Mouse (Mus musculus): ENCODE measurements around the gene Rbms3. TPM values are rescaled to one million over a fixed set of nuclear protein-coding genes. Genes with fewer than 3 reads are reported as not detected.

Rbms3 gene
- polyA plus RNA-seq, 1 experiment from 2014 or later: 38.3 TPM

- H3K27me3 ChIP-seq (ENCODE audit: control insufficient read depth, insufficient read depth, low read length): no peaks in the 10 kb centered on the region
- 72% methylated on average over 6 of the region's 6 CpGs for WGBS
- H3K4me1 ChIP-seq (ENCODE audit: control insufficient read depth, insufficient read depth, low read length): no peaks in the 10 kb centered on the region
- H3K9me3 ChIP-seq (replicated peaks; ENCODE audit: control insufficient read depth, low read length): no peaks in the 10 kb centered on the region
- no peak overlapping the region for H3K27ac ChIP-seq (ENCODE audit: low read length)
- H3K4me3 ChIP-seq (ENCODE audit: low read length): no peak overlapping the region
- ATAC-seq (replicated peaks; ENCODE audit: extremely low read depth, insufficient read depth, low FRiP score): no peak
- H3K9ac ChIP-seq (ENCODE audit: low read length): no peak overlapping the region
- no peak overlapping the region for H3K4me2 ChIP-seq (ENCODE audit: low read depth, low read length)
- H3K36me3 ChIP-seq (ENCODE audit: control insufficient read depth, insufficient read depth): no peaks in the 10 kb centered on the region
These were observed 900.5 kb downstream of the Rbms3 start for GRCm38 (mm10) chr9:116729172-116729571.

GRCm38 (mm10) chr9:116728655-116729054 is 901.1 kb downstream of the Rbms3 start:
- Histone ChIP-seq H3K9me3 (replicated peaks; ENCODE audit: control insufficient read depth, low read length) (no peaks in the 10 kb centered on the region), H3K36me3 (ENCODE audit: control insufficient read depth, insufficient read depth) (no peaks in the 10 kb centered on the region), H3K27me3 (ENCODE audit: control insufficient read depth, insufficient read depth, low read length) (no peaks in the 10 kb centered on the region), H3K4me1 (ENCODE audit: control insufficient read depth, insufficient read depth, low read length) (no peaks in the 10 kb centered on the region), H3K4me2 (ENCODE audit: low read depth, low read length) (no peak overlapping the region), H3K27ac (ENCODE audit: low read length) (no peak overlapping the region), H3K4me3 (ENCODE audit: low read length) (no peak overlapping the region), H3K9ac (ENCODE audit: low read length) (no peak overlapping the region)
- 77% methylated on average over 7 of the region's 7 CpGs for WGBS
- ATAC-seq (replicated peaks; ENCODE audit: extremely low read depth, insufficient read depth, low FRiP score): no peak

GRCm38 (mm10) chr9:116728093-116728492 is 901.6 kb downstream of the Rbms3 start:
- no peak overlapping the region for H3K27ac ChIP-seq (ENCODE audit: low read length)
- no peak overlapping the region for H3K9ac ChIP-seq (ENCODE audit: low read length)
- no peak overlapping the region for H3K4me3 ChIP-seq (ENCODE audit: low read length)
- H3K36me3 ChIP-seq (ENCODE audit: control insufficient read depth, insufficient read depth): no peaks in the 10 kb centered on the region
- no peaks in the 10 kb centered on the region for H3K27me3 ChIP-seq (ENCODE audit: control insufficient read depth, insufficient read depth, low read length)
- 78% methylated on average over 3 of the region's 3 CpGs for WGBS
- H3K4me2 ChIP-seq (ENCODE audit: low read depth, low read length): no peak overlapping the region
- ATAC-seq (replicated peaks; ENCODE audit: extremely low read depth, insufficient read depth, low FRiP score): no peak
- H3K9me3 ChIP-seq (replicated peaks; ENCODE audit: control insufficient read depth, low read length): no peaks in the 10 kb centered on the region
- H3K4me1 ChIP-seq (ENCODE audit: control insufficient read depth, insufficient read depth, low read length): no peaks in the 10 kb centered on the region

GRCm38 (mm10) chr9:116724581-116724980 is 905.1 kb downstream of the Rbms3 start:
- no peaks in the 10 kb centered on the region for H3K36me3 ChIP-seq (ENCODE audit: control insufficient read depth, insufficient read depth)
- H3K27me3 ChIP-seq (ENCODE audit: control insufficient read depth, insufficient read depth, low read length): no peaks in the 10 kb centered on the region
- no peak overlapping the region for H3K4me3 ChIP-seq (ENCODE audit: low read length)
- H3K27ac ChIP-seq (ENCODE audit: low read length): no peak overlapping the region
- WGBS: 54% methylated on average over 5 of the region's 5 CpGs
- H3K4me2 ChIP-seq (ENCODE audit: low read depth, low read length): no peak overlapping the region
- no peaks in the 10 kb centered on the region for H3K4me1 ChIP-seq (ENCODE audit: control insufficient read depth, insufficient read depth, low read length)
- no peak for ATAC-seq (replicated peaks; ENCODE audit: extremely low read depth, insufficient read depth, low FRiP score)
- no peaks in the 10 kb centered on the region for H3K9me3 ChIP-seq (replicated peaks; ENCODE audit: control insufficient read depth, low read length)
- H3K9ac ChIP-seq (ENCODE audit: low read length): no peak overlapping the region

- ATAC-seq (replicated peaks; ENCODE audit: extremely low read depth, insufficient read depth, low FRiP score): no peak
- Histone ChIP-seq H3K27me3 (ENCODE audit: control insufficient read depth, insufficient read depth, low read length) (no peaks in the 10 kb centered on the region), H3K36me3 (ENCODE audit: control insufficient read depth, insufficient read depth) (no peaks in the 10 kb centered on the region), H3K9ac (ENCODE audit: low read length) (no peak overlapping the region), H3K4me1 (ENCODE audit: control insufficient read depth, insufficient read depth, low read length) (peaks cover 15% of the 10 kb centered on the region), H3K4me2 (ENCODE audit: low read depth, low read length) (no peak overlapping the region), H3K4me3 (ENCODE audit: low read length) (no peak overlapping the region), H3K27ac (ENCODE audit: low read length) (no peak overlapping the region), H3K9me3 (replicated peaks; ENCODE audit: control insufficient read depth, low read length) (no peaks in the 10 kb centered on the region; the same call in 1 of the 2 replicates)
- WGBS: 87% methylated on average over 1 of the region's 1 CpGs
These were observed 926.6 kb downstream of the Rbms3 start for GRCm38 (mm10) chr9:116703119-116703518.

GRCm38 (mm10) chr9:116702611-116703010 is 927.1 kb downstream of the Rbms3 start:
- Histone ChIP-seq H3K9ac (ENCODE audit: low read length) (no peak overlapping the region), H3K4me3 (ENCODE audit: low read length) (no peak overlapping the region), H3K36me3 (ENCODE audit: control insufficient read depth, insufficient read depth) (no peaks in the 10 kb centered on the region), H3K9me3 (replicated peaks; ENCODE audit: control insufficient read depth, low read length) (no peaks in the 10 kb centered on the region; the same call in 1 of the 2 replicates), H3K4me2 (ENCODE audit: low read depth, low read length) (no peak overlapping the region), H3K27me3 (ENCODE audit: control insufficient read depth, insufficient read depth, low read length) (no peaks in the 10 kb centered on the region), H3K4me1 (ENCODE audit: control insufficient read depth, insufficient read depth, low read length) (peaks cover 15% of the 10 kb centered on the region), H3K27ac (ENCODE audit: low read length) (no peak overlapping the region)
- WGBS: 58% methylated on average over 1 of the region's 1 CpGs
- ATAC-seq (replicated peaks; ENCODE audit: extremely low read depth, insufficient read depth, low FRiP score): no peak

GRCm38 (mm10) chr9:116701511-116702179 is 928.1 kb downstream of the Rbms3 start:
- Histone ChIP-seq H3K4me1 (ENCODE audit: control insufficient read depth, insufficient read depth, low read length) (peaks cover 15% of the 10 kb centered on the region), H3K9me3 (replicated peaks; ENCODE audit: control insufficient read depth, low read length) (no peaks in the 10 kb centered on the region; the same call in 1 of the 2 replicates), H3K4me2 (ENCODE audit: low read depth, low read length) (no peak overlapping the region), H3K27ac (ENCODE audit: low read length) (peak overlapping the region; percentile 46), H3K36me3 (ENCODE audit: control insufficient read depth, insufficient read depth) (no peaks in the 10 kb centered on the region), H3K4me3 (ENCODE audit: low read length) (no peak overlapping the region), H3K9ac (ENCODE audit: low read length) (no peak overlapping the region), H3K27me3 (ENCODE audit: control insufficient read depth, insufficient read depth, low read length) (no peaks in the 10 kb centered on the region)
- ATAC-seq (replicated peaks; ENCODE audit: extremely low read depth, insufficient read depth, low FRiP score): no peak
- WGBS: 18% methylated on average over 11 of the region's 11 CpGs

GRCm38 (mm10) chr9:116688615-116689014 is 941.1 kb downstream of the Rbms3 start:
- whole genome bisulfite sequencing: 81% methylated on average over 4 of the region's 4 CpGs

GRCm38 (mm10) chr9:116677142-116677541 is 952.6 kb downstream of the Rbms3 start:
- ATAC-seq (replicated peaks; ENCODE audit: extremely low read depth, insufficient read depth, low FRiP score): peak; percentile 43
- 39% methylated on average over 4 of the region's 4 CpGs for WGBS

More at GRCm38 (mm10) chr9:116688615-116689014, 941.1 kb downstream of the Rbms3 start:
- Histone ChIP-seq H3K27ac (ENCODE audit: low read length) (no peak overlapping the region), H3K27me3 (ENCODE audit: control insufficient read depth, insufficient read depth, low read length) (no peaks in the 10 kb centered on the region), H3K36me3 (ENCODE audit: control insufficient read depth, insufficient read depth) (peaks cover 5% of the 10 kb centered on the region; the same call in 1 of the 2 replicates), H3K9ac (ENCODE audit: low read length) (no peak overlapping the region), H3K4me2 (ENCODE audit: low read depth, low read length) (no peak overlapping the region), H3K9me3 (replicated peaks; ENCODE audit: control insufficient read depth, low read length) (0 out of 2 replicates have a peak, but pooled peaks cover 2% of the 10 kb centered on the region), H3K4me3 (ENCODE audit: low read length) (no peak overlapping the region), H3K4me1 (ENCODE audit: control insufficient read depth, insufficient read depth, low read length) (no peaks in the 10 kb centered on the region)
- no peak for ATAC-seq (replicated peaks; ENCODE audit: extremely low read depth, insufficient read depth, low FRiP score)

More at GRCm38 (mm10) chr9:116677142-116677541, 952.6 kb downstream of the Rbms3 start:
- Histone ChIP-seq H3K9ac (ENCODE audit: low read length) (no peak overlapping the region), H3K27me3 (ENCODE audit: control insufficient read depth, insufficient read depth, low read length) (no peaks in the 10 kb centered on the region), H3K27ac (ENCODE audit: low read length) (peak overlapping the region; percentile 77), H3K9me3 (replicated peaks; ENCODE audit: control insufficient read depth, low read length) (no peaks in the 10 kb centered on the region), H3K4me2 (ENCODE audit: low read depth, low read length) (no peak overlapping the region), H3K4me1 (ENCODE audit: control insufficient read depth, insufficient read depth, low read length) (peaks cover 26% of the 10 kb centered on the region), H3K4me3 (ENCODE audit: low read length) (no peak overlapping the region), H3K36me3 (ENCODE audit: control insufficient read depth, insufficient read depth) (no peaks in the 10 kb centered on the region)
